Mouse (Mus musculus) heart, postnatal 10 days (tissue): ENCODE data around the gene Tmem41a. TPM values are rescaled to one million over a fixed set of nuclear protein-coding genes. Genes with fewer than 3 reads are reported as not detected.
"Not testable (repeated sequence)": the region's sequence is repeated elsewhere in the genome, so short reads cannot be mapped to it uniquely, and the experiment has no call there.

Source experiments
- DNase-seq, 2 experiments: peaks; one replicate each; pipeline ENCODE4 v3.0.0; 2021
- intact Hi-C: fragments of 180-260 bp; cut with DNase I; formaldehyde crosslinking; loops from one replicate; pipeline ENCODE4 v1.15.1; 2025
- total RNA-seq, 2 experiments: library from RNA; stranded (reverse); gene quantifications; 2 replicates each; pipeline ENCODE4 v1.2.3; 2021

The Tmem41a gene
- total RNA-seq = 10 to 100 TPM; 14.4 to 15.5 TPM

DNA sequence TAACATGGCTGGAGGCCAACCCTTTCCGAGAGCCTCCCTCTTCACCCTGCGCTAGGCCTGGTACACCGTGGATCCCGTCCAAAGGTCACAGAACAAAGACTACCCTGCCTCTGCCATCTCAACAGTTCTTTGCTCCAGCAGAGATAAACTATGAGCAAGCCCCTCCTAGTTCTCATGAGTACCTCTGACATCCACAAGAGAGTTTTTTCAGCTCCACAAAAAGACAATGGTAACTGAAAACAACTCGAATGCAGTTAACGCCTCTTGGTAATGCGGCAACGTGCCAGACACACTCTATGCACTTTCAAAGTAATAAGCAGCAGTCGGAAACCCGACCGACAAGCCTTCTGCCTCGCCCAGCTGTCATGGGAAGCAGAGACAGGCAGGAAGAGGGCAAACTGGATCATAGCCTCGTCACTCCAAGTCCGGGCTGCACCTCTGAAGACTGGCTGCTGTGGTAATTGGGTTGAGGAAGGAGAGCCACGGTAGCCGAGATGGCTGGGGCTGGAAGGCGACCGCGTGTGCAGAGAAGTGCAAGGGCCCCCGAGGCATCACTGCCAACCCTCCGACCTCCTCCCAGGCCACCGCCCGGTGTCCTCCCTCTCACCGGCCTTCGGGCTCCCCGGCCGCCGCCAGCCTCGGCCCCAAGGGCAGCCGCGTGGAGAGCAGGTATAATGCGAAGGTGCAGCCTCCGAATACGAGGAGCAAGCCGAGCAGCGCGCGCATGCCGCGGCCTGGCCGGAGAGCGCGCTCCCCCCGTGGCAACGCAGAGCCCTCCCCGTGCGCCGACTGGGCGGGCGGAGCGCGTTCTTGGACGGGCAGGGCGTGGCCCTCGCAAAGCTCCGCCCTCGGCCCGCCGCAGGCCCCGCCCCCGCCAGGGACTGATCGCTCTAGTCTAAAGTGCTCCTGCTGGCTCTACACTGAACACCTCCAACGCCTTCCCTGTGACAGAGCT lies at the start of gene Tmem41a:
Tmem41a (minus strand) TSS at position 792 of the 955 bp plus-strand sequence.
- DNase-seq = peak; percentile 88 to 91
- intact Hi-C loops = loop anchor here (5.0 kb wide), 1 partner anchor 60 kb away; the partner anchor contains the start of gene Senp2

DNA sequence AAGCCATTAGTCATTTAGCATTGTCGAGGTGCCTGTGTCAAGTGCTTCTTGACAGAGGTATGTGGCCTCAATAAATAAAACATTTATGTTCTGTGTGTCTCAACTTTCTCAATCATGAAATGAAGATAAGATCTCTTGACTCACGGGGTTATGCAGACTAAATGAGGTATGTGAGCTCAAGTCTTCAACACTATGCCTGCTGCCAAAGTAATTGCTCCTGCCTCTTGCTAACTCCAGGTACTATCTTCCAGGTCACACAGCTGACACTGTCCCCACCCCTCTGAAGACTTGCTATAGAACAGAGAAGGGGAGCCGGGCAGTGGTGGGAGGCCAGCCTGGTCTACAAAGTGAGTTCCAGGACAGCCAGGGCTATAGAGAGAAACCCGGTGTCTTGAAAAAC lies 49.0 kb upstream of the Tmem41a start:
- no peak for DNase-seq
- intact Hi-C loops = no loop called here

DNA sequence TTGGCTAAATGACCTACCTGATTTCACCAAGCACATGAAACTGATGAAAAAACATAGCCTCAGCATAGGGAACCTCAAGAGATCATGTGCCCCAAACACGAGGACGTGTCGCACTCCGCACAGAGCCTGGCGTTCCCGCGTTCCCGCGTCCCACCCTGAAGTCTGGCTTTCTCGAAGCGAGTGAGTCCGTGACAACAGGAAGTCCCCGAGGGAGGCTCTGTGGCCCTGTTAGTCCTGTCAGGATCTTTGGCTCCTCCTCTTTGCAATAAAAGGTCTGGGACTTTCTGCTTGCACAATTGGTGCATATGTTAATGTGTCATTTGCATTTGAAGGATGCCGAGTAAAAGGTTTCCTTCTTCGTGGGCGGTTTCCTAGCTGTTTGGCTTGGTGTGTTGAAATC lies 48.0 kb upstream of the Tmem41a start, which contains the start of gene Liph:
Liph (minus strand) TSS at position 360 of the 400 bp plus-strand sequence.
- peak; percentile 8 to 25 for DNase-seq
- intact Hi-C loops = no loop called here

DNA sequence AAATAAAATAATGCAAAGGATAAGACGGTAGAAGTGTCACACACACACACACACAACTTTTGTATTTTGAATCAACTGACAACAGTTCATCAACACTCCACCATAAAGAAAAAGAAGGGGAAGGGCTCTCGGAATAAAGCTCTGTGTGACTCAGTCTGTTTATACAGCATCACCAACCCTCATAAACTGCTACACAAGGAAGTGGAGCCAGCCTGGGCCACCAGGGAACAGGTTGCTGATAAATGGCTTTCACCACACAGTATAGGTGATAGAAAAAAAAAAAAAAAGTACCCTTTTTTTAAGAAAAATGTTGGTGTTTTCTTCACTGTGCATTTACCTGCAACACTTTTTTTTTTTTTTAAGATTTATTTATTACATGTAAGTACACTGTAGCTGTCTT lies 44.4 kb upstream of the Tmem41a start:
- no peak for DNase-seq
- intact Hi-C loops = no loop called here

DNA sequence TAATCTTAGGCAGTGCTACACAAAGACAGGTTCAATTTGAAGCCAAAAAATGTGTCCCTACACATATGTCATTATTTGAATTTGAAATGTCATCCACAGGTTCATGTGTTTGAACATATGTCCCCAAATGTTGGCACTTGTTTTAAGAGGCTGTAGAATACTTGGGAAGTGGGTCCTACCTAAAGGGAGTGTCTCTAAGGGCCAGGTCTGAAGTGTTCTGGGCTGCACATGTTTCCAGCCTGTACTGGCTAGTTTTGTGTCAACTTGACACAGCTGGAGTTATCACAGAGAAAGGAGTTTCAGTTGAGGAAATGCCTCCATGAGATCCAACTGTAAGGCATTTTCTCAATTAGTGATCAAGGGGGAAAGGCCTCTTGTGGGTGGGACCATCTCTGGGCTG lies 43.5 kb upstream of the Tmem41a start:
- DNase-seq, intact Hi-C loops: not testable (repeated sequence)

DNA sequence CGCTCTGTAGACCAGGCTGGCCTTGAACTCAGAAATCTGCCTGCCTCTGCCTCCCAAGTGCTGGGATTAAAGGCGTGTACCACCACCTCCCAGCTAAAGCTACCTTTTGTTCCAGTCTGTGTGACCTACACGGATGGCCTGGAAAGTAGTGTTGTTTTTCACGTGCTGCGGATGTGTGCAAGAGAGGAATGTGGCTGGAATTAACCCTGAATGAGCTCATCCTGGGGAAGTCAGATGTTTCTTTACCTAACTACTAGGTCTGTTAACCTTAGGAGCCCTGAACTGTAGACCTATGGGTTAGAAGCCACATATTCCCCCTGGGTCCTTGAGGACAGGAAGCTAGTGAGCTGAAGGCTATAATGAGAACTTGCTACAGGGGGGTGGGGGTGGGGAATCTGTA lies 40.6 kb upstream of the Tmem41a start:
- intact Hi-C loops = no loop called here
- no peak for DNase-seq

DNA sequence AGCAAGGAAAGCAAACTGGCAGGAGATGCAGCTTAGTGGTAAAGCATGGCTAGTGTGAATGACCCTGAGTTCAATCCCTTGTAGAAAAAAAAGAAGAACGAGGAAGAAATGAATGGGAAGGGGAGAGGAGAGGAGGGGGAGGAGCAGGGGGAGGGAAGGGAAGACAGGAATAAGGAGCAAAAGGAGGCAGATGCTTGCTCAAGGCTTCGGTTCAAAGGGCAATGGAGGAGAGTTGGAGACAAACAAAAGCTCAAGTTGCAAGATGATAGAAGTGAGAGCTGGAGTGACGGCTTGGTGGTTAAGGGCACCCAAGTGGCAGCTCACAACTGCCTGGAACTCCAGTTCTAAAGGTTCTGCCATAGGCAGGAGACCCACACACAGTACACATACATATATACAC lies 38.8 kb upstream of the Tmem41a start:
- no peak for DNase-seq
- intact Hi-C loops = no loop called here

DNA sequence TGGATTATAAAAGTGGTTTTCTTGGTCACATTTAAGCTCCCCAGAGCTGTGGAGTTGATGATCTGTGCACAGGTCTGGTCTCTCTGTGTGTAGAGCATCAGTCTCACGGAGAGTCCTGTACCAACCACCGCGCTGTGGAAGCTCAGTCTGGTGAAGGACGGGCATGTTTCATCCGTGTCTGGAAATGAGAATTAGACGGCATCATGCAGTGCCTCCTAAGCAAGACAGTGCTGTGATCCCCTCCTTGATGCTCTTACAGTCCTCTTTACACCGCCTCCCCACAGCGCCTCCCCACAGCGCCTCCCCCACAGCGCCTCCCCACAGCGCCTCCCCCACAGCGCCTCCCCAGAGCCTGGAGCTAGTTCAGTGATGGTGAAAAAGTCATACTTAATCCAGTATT lies 36.7 kb upstream of the Tmem41a start:
- intact Hi-C loops = no loop called here
- no peak for DNase-seq

DNA sequence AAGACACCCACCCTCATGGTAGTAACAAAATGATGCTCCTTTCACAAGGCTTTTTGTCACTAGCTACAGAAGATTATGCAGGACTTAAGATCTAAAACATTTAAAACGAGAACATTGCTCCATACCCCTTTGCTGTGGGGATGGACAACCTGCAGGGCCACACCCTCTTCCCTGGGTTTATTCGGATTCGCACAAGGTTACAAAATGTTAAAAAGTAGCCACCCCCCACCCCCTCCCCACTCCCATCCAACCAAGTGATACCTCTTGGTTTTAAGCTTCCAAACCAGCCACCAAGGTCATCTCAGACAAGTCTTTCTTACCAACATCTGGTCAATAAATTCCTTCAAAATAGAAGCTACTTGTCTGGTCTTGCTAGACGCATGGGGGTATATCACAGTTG lies 36.2 kb upstream of the Tmem41a start:
- DNase-seq = no peak
- intact Hi-C loops = no loop called here

DNA sequence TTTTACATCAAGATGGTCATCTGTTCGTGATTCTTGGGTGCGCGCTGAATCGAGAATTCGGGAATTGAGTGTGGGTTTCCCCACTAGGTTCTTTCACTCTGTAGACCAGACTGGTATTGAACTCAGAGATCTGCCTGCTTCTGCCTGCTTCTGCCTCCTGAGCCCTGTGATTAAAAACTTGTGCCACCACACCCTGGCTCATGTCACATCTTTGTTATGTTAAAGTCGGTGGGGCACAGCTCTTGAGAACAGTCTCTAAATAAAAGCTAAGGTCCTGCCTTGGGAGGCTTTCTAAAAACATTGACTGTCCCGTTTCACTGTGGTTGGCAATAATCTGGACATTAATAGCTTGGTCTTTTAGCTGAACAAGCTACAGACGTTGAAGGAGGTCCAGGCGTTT lies 35.8 kb upstream of the Tmem41a start:
- intact Hi-C loops = no loop called here
- DNase-seq = no peak

DNA sequence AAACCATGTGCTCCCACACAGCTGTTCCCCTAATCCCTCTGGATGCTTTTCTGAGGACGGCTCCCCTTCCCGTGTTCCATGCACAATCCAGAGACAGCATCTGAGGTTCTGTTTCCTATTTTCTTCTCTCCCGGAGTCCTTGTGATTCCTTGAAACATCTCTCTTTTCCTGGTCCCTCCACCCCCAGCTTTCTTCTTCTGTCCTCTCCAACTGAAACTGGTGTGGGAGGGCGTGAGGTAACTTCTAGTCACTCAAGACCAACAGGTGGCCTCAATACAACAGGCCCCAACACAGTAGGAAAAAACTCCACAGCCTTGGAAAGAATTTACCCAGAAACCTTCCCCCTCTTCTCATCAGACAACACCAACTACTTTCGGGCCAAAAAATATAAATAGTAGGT lies 30.0 kb upstream of the Tmem41a start:
- DNase-seq = no peak
- intact Hi-C loops = no loop called here

DNA sequence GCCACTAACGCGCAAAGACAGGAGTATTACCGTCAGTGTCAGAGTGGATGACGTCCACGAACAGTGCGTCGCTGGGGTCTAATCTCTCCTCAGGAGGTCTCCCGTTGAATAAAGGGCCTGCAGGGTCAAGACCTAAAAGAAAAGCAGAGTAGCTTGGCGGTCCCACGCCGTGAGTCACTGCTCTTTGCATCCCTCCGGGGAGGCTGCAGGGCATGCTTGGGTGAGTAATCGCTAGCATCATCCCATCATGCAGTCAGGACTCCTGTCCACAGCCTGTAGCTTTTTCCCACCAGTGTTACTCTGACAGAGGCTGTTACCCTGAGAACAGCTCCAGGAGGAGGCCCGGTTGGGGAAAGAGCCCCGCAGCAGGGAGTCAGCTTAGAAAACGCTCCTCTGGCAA lies 28.9 kb upstream of the Tmem41a start:
- DNase-seq = peak; percentile 3
- intact Hi-C loops = no loop called here

DNA sequence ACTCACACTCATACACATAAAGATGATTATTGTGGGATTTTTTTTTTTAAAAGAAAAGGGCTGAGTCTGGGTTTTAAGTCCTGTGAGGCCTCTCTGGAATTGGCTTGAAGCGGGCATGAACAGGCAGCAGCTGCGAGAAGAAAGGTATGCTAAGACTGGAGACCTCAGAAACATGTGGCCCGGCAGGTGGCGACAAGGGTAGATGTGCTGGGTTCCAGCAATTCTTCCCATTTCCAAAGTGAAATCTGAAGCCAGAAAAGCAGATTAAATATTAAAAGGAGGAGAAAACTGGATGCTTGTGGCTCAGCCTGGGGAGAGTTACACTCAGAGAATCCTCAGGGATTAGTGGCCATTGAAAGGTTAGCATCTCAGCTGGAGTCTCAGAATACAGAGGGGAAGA lies 24.1 kb upstream of the Tmem41a start:
- intact Hi-C loops = no loop called here
- DNase-seq = no peak

DNA sequence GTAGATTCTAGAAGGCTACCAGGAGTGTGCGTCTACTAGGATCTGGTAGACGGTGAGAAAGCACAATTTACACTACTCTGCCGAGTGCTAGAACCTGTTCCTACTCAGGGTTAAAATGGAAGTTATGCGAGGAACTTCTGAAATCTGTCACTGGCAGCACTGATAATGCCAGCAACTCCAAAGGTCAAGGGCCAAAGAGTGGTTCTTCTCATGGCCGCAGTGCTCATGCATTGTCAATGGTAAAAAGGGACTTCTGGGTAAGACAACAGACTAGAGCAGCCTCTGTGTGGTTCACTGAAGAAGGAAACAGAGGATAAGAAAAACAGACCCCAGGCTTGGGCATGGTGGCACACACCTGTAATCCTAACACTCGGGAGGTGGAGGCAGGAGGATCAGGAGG lies 23.2 kb upstream of the Tmem41a start:
- DNase-seq = no peak
- intact Hi-C loops = no loop called here

DNA sequence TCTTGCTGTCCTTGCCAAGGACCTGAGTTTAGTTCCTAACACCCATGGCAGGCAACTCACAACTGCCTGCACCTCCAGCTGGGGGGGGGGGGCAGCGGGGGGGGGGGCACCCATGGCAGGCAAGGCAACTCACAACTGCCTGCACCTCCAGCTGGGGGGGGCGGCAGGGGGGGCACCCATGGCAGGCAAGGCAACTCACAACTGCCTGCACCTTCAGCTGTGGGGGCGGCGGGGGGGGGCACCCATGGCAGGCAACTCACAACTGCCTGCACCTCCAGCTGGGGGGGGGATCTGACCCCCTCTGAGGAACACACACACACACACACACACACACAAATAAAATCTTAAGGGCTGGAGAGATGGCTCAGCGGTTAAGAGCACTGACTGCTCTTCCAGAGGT lies 22.5 kb upstream of the Tmem41a start:
- intact Hi-C loops = no loop called here
- DNase-seq = no peak

DNA sequence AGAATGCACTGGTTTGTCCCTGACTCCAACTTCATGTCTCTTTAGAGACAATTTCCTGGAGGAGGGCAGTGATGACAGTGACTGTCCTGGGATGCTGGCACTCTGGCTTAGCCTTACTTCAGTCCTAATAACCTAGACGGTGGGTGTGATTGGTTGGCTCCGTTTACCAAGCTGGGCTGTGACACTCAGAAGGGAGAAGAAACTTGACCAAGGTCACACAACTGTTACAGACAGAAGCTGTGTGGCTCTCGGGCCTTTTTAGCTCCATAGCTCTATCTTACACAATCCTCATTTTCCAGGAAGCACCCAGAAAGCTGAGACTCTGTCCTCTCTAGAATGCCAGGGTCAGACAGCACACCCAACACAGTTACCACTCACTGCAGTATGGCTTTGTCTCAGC lies 18.2 kb upstream of the Tmem41a start:
- intact Hi-C loops = no loop called here
- no peak for DNase-seq

DNA sequence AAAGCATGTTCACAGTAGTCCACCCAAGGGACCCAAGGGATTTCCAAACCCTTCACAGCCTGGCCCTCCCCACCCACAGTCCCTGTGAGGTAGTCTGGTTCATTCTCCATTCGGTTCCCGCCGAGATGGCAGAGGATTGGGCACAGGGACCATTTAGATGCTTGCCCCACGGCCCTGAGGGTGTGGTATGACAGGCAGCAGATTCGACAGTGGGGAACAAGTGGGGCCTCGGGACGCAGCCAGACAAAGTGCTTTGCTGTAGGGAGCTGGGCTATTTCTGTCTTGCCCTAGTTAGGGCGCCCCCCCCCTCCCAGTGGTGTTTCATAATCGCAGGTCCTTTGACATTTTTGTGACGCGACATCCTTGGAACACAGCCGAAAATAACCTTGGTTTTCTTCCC lies 8.2 kb upstream of the Tmem41a start:
- peak; percentile 48 to 53 for DNase-seq
- intact Hi-C loops = no loop called here

DNA sequence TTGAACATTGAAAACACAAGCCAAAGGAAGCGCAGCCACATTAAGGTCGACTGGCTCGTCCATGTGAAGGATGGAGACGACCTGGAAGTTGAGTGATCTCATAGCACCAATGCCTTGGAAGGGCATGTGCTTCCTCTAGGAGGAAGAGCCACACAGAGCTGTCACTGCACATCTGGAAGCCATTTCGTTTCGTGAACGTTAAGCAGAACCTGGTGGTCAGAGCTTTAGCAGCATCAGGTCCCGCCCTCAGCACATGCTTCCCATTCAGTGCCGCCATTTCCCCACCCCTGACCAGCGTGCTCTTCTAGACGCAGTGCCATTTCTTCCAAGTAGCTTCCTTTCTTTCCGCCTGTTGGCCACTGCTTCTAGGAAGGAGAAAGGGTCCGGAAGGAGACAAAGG lies 18.9 kb downstream of the Tmem41a start:
- no peak for DNase-seq
- intact Hi-C loops = no loop called here

DNA sequence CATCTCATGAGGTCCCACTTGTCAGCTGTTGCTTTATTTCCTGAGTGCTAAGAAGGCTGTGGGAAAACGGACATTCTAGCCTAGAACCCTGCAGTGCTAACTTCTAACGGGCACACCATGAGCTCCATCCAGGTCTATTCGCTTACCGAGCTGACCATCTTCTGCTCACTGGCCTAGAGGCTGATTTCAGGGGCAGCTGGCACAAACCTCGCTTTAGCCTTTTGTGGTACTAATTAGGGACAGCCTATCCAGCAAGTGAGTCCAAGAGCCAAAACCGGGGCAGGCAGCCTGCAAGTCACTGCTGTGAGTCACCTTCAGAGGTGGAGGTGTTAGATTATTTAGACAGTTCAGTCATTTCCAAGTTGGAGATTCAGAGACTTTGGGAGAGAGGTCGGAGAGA lies 30.7 kb downstream of the Tmem41a start:
- intact Hi-C loops = no loop called here
- peak; percentile 8 to 18 for DNase-seq

DNA sequence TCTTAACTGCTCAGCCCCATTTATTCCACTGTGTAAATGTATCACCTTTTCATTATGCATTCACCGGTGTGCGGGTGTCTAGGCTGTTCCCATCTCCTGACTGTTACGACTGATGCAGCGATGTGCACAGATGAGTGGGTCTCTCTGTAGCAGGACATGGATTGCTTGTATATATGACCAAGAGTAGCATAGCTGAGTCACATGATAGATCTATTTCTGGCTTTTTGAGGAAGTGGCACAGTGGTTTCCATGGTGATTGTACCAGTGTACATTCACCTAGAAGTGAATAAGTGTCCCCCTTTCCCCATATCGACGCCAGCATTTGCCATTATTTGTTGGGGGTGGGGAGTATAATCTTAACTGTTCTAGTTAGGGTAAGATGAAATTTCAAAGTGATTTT lies 34.0 kb downstream of the Tmem41a start:
- no peak for DNase-seq
- intact Hi-C loops = no loop called here

DNA sequence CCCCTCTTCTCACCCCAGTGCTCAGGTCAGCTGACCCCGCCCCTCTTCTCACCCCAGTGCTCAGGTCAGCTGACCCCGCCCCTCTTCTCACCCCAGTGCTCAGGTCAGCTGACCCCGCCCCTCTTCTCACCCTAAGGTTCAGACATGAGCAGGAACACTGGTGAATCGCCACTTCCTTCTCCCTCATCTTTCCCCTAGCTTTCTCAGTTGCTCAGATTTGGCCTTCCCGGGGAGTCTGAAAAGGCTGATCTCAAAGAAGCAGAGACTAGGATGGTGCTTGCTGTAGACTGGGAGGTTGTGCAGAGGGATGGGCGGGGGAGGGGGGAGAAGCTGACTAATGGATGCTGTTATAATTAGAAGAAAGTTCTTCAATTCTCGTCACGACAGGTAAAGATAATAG lies 38.4 kb downstream of the Tmem41a start:
- intact Hi-C loops, DNase-seq: not testable (repeated sequence)

DNA sequence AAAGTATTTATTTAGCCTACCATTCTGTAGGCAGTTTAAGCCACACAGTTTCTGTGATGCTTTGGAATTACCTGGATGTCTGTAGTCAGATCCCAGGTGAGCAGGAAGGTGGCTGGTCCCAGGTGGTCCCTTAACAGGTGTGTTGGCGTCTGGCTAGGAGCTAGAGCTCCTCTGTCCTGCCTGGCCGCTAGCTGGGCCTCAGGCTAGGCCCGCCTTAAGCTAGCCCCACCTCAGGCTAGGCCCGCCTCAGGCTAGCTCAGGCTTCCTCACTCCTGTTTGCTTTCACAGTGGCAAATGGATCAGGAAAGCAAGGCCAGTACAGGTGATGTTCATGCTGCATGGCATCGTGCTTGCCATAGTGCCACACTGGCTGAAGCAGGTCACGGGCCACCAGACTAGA lies 40.5 kb downstream of the Tmem41a start:
- no peak for DNase-seq
- intact Hi-C loops = no loop called here

DNA sequence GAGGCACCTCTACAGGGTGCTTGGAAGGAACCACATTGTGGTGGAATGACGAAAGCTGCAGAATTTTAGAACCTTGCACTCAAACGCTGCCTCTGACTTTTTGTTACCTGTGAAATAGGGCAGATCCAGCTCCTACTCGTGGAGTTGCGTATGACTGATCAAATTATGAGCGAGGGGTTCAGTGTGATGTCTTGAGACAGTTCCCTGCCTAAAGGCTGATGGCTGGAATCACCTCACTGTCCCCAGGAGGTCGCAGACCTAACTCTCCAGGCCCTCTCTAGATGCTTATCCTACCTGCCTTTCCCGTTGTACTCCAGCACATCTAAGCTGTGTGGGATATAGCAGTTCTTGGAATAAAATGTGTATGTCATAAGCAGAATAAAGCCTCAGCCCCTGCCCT lies 41.4 kb downstream of the Tmem41a start:
- DNase-seq = no peak
- intact Hi-C loops = no loop called here
